Mouse (Mus musculus) Patski (cell line): ENCODE measurements around the gene Mfsd12. TPM values are rescaled to one million over a fixed set of nuclear protein-coding genes. Genes with fewer than 3 reads are reported as not detected.

Source experiments
- ATAC-seq: fragments of 100-300 bp; one replicate; pipeline ENCODE4 v1.8.0; 2021
- CTCF ChIA-PET: fragments of 350-600 bp; sonication (Branson Sonifier 250); formaldehyde crosslinking; loops from one replicate; lab custom pipeline; 2022; ENCODE audit warnings: inconsistent platforms; lab: Charles Lee
- POLR2A ChIA-PET: fragments of 350-600 bp; sonication (Branson Sonifier 250); formaldehyde crosslinking; loops from one replicate; lab custom pipeline; 2022; ENCODE audit warnings: antibody characterized with exemption, inconsistent platforms; lab: Charles Lee
- DNase-seq: peaks from one replicate; pipeline ENCODE4 v3.0.0-alpha.2; 2011; ENCODE audit warnings: low read depth, low spot score
- H3K27me3 ChIP-seq: fragments of 371-371 bp; one replicate; pipeline ENCODE4 v1.5.1; 2021
- CTCF ChIP-seq: fragments of 100-300 bp; IDR thresholded peaks from one replicate; pipeline ENCODE4 v1.5.1; 2021
- in situ Hi-C: fragments of 300-500 bp; cut with MboI; formaldehyde crosslinking; loops from 3 replicates; pipeline ENCODE4 v1.11.1; 2018; ENCODE audit warnings: low pct_unique_long_range_greater_than_20kb, mixed read lengths
- polyA plus RNA-seq: library from polyadenylated mRNA; unstranded; gene quantifications from one replicate; pipeline ENCODE4 v1.2.3, GENCODE M21; 2021

The Mfsd12 gene
- polyA plus RNA-seq, 1 experiment from 2014 or later, result 23.9 TPM

GRCm38 (mm10) chr10:81412586-81413309 is 55.5 kb downstream of the Mfsd12 start:
- ChIA-PET POLR2A (no interaction called here), CTCF (no interaction called here)
- ATAC-seq (no peak), DNase-seq (no peak)
- H3K27me3 ChIP-seq, result no peaks in the 10 kb centered on the region
- in situ Hi-C loops, result no loop called here
- no peak for TF ChIP-seq CTCF

- in situ Hi-C loops, result no loop called here
- ChIA-PET POLR2A (no interaction called here), CTCF (no interaction called here)
- no peak for ATAC-seq
- no peak for TF ChIP-seq CTCF
- no peak for DNase-seq
- no peaks in the 10 kb centered on the region for H3K27me3 ChIP-seq
Observed at GRCm38 (mm10) chr10:81413310-81414261, 56.3 kb downstream of the Mfsd12 start.

- in situ Hi-C loops, result no loop called here
- H3K27me3 ChIP-seq, result no peaks in the 10 kb centered on the region
- TF ChIP-seq CTCF, result no peak
- ChIA-PET POLR2A (no interaction called here), CTCF (no interaction called here)
- ATAC-seq (no peak), DNase-seq (no peak)
Observed at GRCm38 (mm10) chr10:81414682-81415081, 57.4 kb downstream of the Mfsd12 start.

GRCm38 (mm10) chr10:81415146-81415545 is 57.9 kb downstream of the Mfsd12 start:
- TF ChIP-seq CTCF, result no peak
- no peaks in the 10 kb centered on the region for H3K27me3 ChIP-seq
- CTCF ChIA-PET, result interaction anchor here (1.3 kb wide), 1 partner anchor 26 kb away, joined by 5 read pairs; the partner anchor contains the start of gene Gm48552
- in situ Hi-C loops, result no loop called here
- POLR2A ChIA-PET, result interaction anchor here (0.6 kb wide), 1 partner anchor 35 kb away, joined by 5 read pairs; no protein-coding TSS in a partner anchor
- DNase-seq (no peak), ATAC-seq (no peak)

Other genes starting within 250 kb of the Mfsd12 start
- gene Zbtb7a, start 222.3 kb upstream of the Mfsd12 start, polyA plus RNA-seq, result 40.6 TPM
- 33.9 TPM for gene Pias4, start 189.6 kb upstream of the Mfsd12 start, polyA plus RNA-seq
- 1,798 TPM for gene Eef2, start 180.9 kb upstream of the Mfsd12 start, polyA plus RNA-seq
- gene Dapk3, start 174.5 kb upstream of the Mfsd12 start, polyA plus RNA-seq, result 82.0 TPM
- gene 4930442H23Rik, start 173.6 kb upstream of the Mfsd12 start, polyA plus RNA-seq, result 0.50 TPM
- gene Nmrk2, start 155.4 kb upstream of the Mfsd12 start, polyA plus RNA-seq, result 0.14 TPM
- gene Atcay, start 126.7 kb upstream of the Mfsd12 start, polyA plus RNA-seq, result 0.04 TPM
- gene Zfr2, start 124.3 kb upstream of the Mfsd12 start, polyA plus RNA-seq, result 11.7 TPM
- gene Matk, start 104.6 kb upstream of the Mfsd12 start, polyA plus RNA-seq, result 1.5 TPM
- gene Mrpl54, start 90.6 kb upstream of the Mfsd12 start, polyA plus RNA-seq, result 98.3 TPM
- gene Apba3, start 90.5 kb upstream of the Mfsd12 start, polyA plus RNA-seq, result 71.4 TPM
- 6.5 TPM for gene Tjp3, start 65.9 kb upstream of the Mfsd12 start, polyA plus RNA-seq
- gene Pip5k1c, start 64.5 kb upstream of the Mfsd12 start, polyA plus RNA-seq, result 51.5 TPM
- gene Cactin, start 36.4 kb upstream of the Mfsd12 start, polyA plus RNA-seq, result 34.5 TPM
- gene Tbxa2r, start 28.8 kb upstream of the Mfsd12 start, polyA plus RNA-seq, result not detected
- 0.46 TPM for gene Gipc3, start 14.2 kb upstream of the Mfsd12 start, polyA plus RNA-seq
- 118 TPM for gene Hmg20b, start 7.0 kb upstream of the Mfsd12 start, polyA plus RNA-seq
- gene 4930404N11Rik, start 8.3 kb downstream of the Mfsd12 start, polyA plus RNA-seq, result 2.7 TPM
- 62.1 TPM for gene Fzr1, start 21.0 kb downstream of the Mfsd12 start, polyA plus RNA-seq
- 83.4 TPM for gene Dohh, start 26.9 kb downstream of the Mfsd12 start, polyA plus RNA-seq
- gene Gm48551, start 27.0 kb downstream of the Mfsd12 start, polyA plus RNA-seq, result 2.4 TPM
- gene Gm48552, start 31.5 kb downstream of the Mfsd12 start, polyA plus RNA-seq, result 0.76 TPM
- 0.18 TPM for gene Smim24, start 35.6 kb downstream of the Mfsd12 start, polyA plus RNA-seq
- gene Nfic, start 98.1 kb downstream of the Mfsd12 start, polyA plus RNA-seq, result 41.8 TPM
- gene Celf5, start 125.2 kb downstream of the Mfsd12 start, polyA plus RNA-seq, result 0.99 TPM
- gene Ncln, start 138.9 kb downstream of the Mfsd12 start, polyA plus RNA-seq, result 104 TPM
- 0.03 TPM for gene S1pr4, start 142.6 kb downstream of the Mfsd12 start, polyA plus RNA-seq
- gene Gna15, start 166.7 kb downstream of the Mfsd12 start, polyA plus RNA-seq, result not detected
- gene Gna11, start 187.7 kb downstream of the Mfsd12 start, polyA plus RNA-seq, result 76.2 TPM
- 1,239 TPM for gene Aes, start 202.0 kb downstream of the Mfsd12 start, polyA plus RNA-seq
- gene Tle2, start 217.1 kb downstream of the Mfsd12 start, polyA plus RNA-seq, result 46.4 TPM
- 7.5 TPM for gene Tle6, start 243.6 kb downstream of the Mfsd12 start, polyA plus RNA-seq
- 1.1 TPM for gene BC025920, start 248.8 kb downstream of the Mfsd12 start, polyA plus RNA-seq